Mouse (Mus musculus) layer of hippocampus, adult 8-10 months (tissue): ENCODE measurements at regions not wholly inside any gene's neighbourhood (a gene's known extent, or its start where the extent isn't known, plus 50 kb on each side); places are given as distances from the start of the nearest gene placed in this dataset.
A peak's percentile ranks its signal among the peaks of the same experiment; 100 is the strongest.

Experiments used
- DNase-seq, 2 experiments: peaks; one replicate each; pipeline ENCODE4 v3.0.0; 2022; ENCODE audit warnings: low spot score in 2 of 2

DNA sequence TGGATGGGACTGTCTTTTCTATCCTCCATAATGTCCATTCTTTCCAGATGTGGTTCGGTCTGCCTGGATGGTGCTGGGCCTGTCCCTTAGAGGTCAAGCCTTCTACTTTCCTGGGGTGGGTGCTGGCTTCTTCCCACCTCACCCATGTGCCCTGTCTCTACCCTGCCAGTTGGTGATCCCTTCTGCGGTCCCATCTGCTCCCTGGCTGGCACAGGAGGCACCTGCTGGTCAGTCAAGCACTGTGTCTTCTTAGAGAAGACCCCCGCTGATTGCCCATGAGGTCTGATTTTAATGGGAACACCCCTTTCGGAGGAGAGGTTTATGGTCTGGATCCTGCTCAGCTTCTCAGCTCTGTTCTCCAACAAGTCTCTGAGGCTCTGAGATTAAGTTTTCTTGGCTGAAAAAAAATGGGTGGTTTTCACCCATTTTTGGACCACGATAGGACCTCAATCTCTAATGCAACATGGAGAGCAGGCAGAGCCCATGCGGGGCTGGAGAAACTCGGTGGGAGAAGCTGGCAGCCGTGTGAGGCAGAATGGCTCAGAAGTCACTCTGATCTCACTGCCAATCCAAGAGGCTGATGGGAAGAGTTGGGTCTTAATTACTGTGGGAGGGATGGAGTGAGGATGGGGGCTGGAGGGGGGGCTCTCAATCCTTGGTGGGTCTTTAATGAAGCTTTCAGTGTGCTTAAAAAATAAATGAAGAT lies 78.5 kb upstream of the Igsf21 start:
- no peak for DNase-seq

DNA sequence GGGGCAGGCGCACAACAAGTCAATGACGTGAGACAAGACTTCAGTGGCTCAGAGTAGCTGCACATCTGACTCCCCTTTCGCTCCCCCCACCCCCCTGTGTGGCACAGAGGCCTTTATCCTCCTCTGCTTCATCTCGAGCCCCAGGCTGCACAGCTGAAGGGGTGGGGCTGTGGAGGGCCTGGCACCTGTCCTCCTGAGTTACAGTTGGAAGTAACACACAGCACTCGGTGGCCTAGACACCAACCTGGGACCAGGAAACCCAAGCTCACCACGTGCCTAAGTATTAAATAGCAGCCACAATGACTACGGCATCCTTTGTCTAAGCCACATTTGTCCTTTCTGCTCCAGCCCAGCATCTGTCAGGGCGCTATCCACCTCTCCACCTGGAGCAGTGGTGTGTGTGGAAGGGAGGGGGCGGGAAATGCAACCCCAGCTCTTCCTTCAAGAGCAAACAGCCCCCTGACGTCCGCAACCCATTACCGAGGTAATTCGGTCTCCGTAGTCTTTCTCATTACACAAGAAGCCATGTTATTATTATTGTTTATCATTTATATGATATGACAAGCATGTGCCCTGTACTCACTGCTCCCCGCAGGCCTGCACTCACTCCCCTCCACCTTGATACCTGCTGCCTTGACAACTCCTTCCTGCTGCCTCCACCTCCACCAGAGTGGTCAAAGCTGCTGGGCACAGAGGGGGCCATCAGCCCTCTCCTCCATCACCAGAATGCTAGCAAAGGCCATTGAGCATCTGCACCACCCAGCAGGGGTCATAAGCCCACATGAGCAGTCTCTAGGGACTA lies 73.7 kb upstream of the Igsf21 start:
- DNase-seq: no peak

DNA sequence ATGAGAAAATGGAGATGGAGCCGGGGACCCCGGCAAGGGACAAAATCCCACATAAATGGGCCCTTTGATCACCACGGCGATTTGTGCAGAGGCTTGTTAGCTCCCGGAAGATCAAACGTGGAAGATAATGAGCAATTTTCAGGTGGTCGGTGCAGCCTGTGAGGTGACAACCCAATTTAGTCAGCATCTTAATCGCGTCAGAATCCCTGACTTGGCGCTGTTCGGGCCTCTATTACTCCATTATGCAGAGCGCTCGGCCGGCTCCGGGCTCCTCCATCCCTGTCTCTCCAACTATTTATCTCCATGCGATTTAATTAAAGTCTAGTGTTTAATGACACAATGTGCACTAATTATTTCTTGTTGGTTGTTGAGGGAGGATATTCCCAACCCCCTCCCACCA lies 66.1 kb upstream of the Igsf21 start:
- no peak for DNase-seq

DNA sequence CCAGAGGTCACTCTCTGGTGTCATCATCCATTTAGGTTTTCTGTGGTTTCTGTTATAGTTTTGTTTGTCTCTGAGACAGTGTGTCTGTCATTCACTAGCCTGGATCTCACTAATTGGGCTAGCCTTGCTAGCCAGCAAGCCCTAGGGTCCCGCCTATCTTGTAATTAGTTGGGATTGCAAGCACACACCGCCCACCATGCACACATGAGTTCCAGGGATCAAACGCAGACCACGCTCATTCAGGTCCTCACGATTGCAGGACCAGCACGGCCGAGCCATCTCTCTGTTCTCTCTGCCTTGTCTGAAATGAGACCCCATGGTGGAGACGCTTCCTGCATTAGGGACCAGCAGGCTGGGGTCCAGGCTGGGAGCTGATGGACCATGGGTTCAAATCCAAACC lies 60.9 kb upstream of the Igsf21 start:
- no peak for DNase-seq

DNA sequence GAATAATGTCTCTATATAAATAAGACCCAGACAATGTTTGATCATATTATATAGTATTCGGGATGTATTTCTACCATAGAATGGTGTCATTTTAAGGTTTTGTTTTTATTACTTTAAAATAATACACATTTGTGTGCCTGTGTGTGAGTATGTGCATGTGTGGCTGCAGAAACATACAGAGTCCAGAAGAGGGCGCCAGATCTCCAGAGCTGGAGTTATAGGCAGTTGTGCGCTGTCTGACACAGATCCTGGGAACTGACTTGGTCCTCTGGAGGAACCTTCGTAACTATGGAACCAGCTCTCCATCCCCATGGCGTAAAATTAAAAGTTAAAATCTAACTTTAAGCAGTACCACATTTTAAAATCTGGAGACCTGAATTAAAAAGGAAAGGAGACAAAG lies 58.4 kb upstream of the Igsf21 start:
- no peak for DNase-seq

DNA sequence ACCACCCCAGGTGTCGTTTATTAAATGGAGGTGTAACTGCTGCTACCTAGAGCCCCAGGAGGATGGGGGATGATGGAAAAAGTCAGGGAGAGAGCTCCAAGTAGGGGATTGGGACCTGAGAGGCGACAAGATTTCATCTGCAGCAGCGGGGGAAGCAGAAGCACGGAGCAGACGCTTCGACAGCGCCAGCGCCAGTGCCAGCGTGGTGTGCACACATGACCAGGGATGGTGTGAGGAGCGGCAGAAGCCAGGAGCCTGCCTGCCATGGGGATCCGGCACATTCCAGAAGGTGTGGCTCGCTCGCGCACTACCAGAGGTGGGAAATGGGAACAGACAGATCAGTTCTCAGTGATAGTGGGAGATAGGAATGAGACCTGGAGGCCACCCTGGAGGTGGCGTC lies 55.1 kb upstream of the Igsf21 start:
- DNase-seq: peak in 1 of 2 experiments; percentile 25

DNA sequence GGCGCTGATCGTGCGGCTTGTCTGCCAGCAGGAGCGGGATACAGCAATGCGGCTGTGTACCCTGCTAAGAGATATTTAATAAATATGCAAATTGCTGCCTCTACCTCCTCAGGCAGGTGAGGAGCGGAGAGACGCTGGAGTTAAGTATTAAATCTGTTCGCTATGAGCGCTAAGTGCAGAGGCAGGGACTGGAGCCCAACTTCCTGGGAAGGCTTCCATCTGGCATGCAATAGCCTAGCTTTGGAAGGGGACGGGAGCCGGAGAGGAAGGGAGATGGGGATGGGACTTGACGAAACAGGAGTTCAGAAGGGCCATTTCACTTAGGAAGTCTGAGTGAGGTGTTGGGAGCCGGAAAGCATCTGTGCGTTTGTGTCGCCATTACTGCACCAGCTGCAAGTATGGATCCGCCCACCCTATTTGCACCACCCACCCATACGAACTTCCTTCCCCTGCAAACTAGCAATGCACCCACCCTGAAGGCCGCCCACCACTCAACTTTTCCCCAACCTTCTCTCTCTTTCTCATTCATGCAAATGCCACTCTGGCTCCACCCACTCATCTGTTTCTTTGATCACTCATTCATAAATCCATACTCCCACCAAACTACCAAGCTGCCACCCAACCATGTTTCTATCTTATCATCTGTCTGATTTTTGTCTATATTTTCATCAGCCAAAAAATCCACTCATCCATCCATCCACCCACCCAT lies 51.5 kb upstream of the Igsf21 start:
- peak; percentile 27 to 44 for DNase-seq
